Mouse (Mus musculus) myocyte (in vitro differentiated cells): ENCODE data around the gene Alk.

Experiments used
- E2F4 ChIP-seq: IDR thresholded peaks from one replicate; pipeline ENCODE4 v1.6.1; 2011; ENCODE audit warnings: mild to moderate bottlenecking, control low read depth, moderate library complexity; ENCODE audit not compliant: insufficient read depth
- MYOG ChIP-seq, 3 experiments: IDR thresholded peaks; one replicate each; pipeline ENCODE4 v1.6.1; 2011; ENCODE audit warnings: control low read depth in 2 of 3, low read depth in 2 of 3, mild to moderate bottlenecking in 2 of 3; ENCODE audit not compliant: insufficient read length in 2 of 3, control insufficient read depth in 1 of 3, insufficient read depth in 1 of 3
- POLR2A ChIP-seq: IDR thresholded peaks from one replicate; pipeline ENCODE4 v1.6.1; 2011; ENCODE audit warnings: low read depth, mild to moderate bottlenecking, control low read depth, moderate library complexity; ENCODE audit not compliant: insufficient read length

- no peak for TF ChIP-seq POLR2A
- no peak for TF ChIP-seq E2F4
- TF ChIP-seq MYOG (IDR thresholded peaks at IDR 0.05; ENCODE audit: control insufficient read depth in 1 of 3, insufficient read depth in 1 of 3, insufficient read length in 2 of 3, low read depth in 2 of 3) = no peak
These were observed 587.1 kb downstream of the Alk start for GRCm38 (mm10) chr17:72017329-72017728.
